Mouse (Mus musculus): ENCODE measurements around the gene Ppil4. TPM values are rescaled to one million over a fixed set of nuclear protein-coding genes. Genes with fewer than 3 reads are reported as not detected.

The Ppil4 gene
- polyA plus RNA-seq, 1 experiment = not detected

DNA sequence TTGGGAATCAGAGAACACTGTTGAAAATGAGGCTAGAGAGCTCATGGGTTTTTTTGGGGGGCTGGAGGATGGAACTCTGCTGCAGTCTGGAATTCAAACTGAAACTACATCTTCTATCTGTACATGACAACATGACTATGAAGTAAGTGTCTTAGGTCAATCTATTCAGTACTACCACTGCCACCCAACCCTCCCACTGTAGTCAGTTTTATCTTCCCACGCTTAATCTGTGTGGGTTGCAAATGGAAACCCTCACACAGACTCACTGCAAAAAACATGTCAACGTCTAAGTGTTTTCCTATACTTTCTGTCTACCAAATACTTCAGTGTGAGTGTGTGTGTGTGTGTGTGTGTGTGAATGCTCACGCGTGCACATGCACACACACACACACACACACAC lies 50.5 kb downstream of the Ppil4 start:
- TF ChIP-seq POLR2A (IDR thresholded peaks at IDR 0.05; ENCODE audit: insufficient read depth, low read depth, low read length) (no peak), CTCF (IDR thresholded peaks at IDR 0.05; ENCODE audit: insufficient read depth, low read depth, low read length) (no peak)
- H3K27ac ChIP-seq (ENCODE audit: insufficient read depth, low read depth, low read length) = no peak overlapping the region
- peaks cover 13% of the 10 kb centered on the region for H3K4me1 ChIP-seq (ENCODE audit: control insufficient read depth, insufficient read depth, low read length)
- H3K4me3 ChIP-seq (ENCODE audit: insufficient read depth, low read depth, low read length) = no peak overlapping the region
- WGBS = 73% methylated on average over 4 of the region's 4 CpGs

DNA sequence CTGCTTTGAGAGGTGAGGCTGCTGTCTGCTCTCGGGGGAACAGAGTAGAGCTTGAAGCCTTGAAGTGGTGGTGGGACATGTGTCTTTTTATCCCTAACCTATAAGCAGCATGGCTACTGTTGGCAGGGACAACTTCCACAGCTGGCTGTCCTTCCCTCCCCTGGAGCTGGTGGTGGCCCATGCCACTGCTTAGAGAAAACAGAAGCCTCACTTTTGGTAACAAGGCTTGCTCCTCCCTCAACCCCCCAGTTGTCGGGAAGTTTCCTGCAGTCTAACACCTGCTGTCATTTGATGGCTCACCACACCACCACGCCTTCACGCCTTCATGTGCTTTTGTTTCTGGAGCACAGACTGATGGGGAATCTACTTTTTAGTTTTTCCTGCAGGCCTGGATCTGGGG lies 51.5 kb downstream of the Ppil4 start:
- Histone ChIP-seq H3K4me1 (ENCODE audit: control insufficient read depth, insufficient read depth, low read length) (peaks cover 13% of the 10 kb centered on the region), H3K4me3 (ENCODE audit: insufficient read depth, low read depth, low read length) (no peak overlapping the region), H3K27ac (ENCODE audit: insufficient read depth, low read depth, low read length) (no peak overlapping the region)
- TF ChIP-seq POLR2A (IDR thresholded peaks at IDR 0.05; ENCODE audit: insufficient read depth, low read depth, low read length) (no peak), CTCF (IDR thresholded peaks at IDR 0.05; ENCODE audit: insufficient read depth, low read depth, low read length) (no peak)
- 91% methylated on average over 4 of the region's 4 CpGs for WGBS

DNA sequence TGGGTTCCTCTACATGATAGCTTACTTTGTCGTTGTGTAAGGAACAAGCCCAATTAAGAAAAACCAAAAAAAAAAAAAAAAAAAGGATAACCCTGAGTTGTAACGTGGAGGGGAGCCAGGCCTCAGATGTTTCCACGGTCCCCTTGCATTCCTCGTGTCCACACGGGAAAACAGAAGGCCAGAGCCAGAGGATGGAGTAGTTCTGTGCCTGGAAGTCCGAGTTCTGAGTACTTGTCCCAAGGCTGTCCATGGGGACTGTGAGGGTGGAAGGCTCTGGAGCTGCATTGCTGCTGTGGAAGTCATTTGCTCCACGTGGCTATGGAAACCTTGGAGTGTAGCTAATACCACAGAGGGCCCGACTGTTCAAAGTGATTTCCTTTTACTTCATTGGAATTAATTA lies 52.4 kb downstream of the Ppil4 start:
- Histone ChIP-seq H3K4me3 (ENCODE audit: insufficient read depth, low read depth, low read length) (no peak overlapping the region), H3K4me1 (ENCODE audit: control insufficient read depth, insufficient read depth, low read length) (peaks cover 8% of the 10 kb centered on the region), H3K27ac (ENCODE audit: insufficient read depth, low read depth, low read length) (no peak overlapping the region)
- TF ChIP-seq CTCF (IDR thresholded peaks at IDR 0.05; ENCODE audit: insufficient read depth, low read depth, low read length) (no peak), POLR2A (IDR thresholded peaks at IDR 0.05; ENCODE audit: insufficient read depth, low read depth, low read length) (no peak)
- 64% methylated on average over 8 of the region's 8 CpGs for WGBS

DNA sequence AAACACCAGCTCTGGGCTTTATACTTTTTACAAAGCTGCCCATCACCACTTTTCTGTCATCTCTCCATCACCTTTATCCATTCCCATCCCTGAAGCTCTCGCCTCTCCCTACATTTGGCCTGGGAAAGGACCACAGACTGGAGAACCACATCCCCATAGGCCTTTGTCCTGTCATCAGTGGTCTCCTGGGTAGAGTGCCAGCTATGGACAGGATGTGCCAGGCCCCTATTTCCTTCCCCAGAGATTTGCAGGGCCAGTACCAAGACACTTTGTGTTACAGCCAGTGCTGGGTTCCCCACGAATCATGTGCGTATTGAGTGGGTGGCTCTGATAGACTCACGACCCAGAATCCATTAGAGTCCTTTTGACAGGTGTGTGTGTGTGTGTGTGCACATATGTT lies 53.3 kb downstream of the Ppil4 start:
- no peak overlapping the region for H3K27ac ChIP-seq (ENCODE audit: insufficient read depth, low read depth, low read length)
- whole genome bisulfite sequencing = 91% methylated on average over 4 of the region's 4 CpGs
- H3K4me1 ChIP-seq (ENCODE audit: control insufficient read depth, insufficient read depth, low read length) = peaks cover 8% of the 10 kb centered on the region
- TF ChIP-seq POLR2A (IDR thresholded peaks at IDR 0.05; ENCODE audit: insufficient read depth, low read depth, low read length) (no peak), CTCF (IDR thresholded peaks at IDR 0.05; ENCODE audit: insufficient read depth, low read depth, low read length) (no peak)
- H3K4me3 ChIP-seq (ENCODE audit: insufficient read depth, low read depth, low read length) = no peak overlapping the region

DNA sequence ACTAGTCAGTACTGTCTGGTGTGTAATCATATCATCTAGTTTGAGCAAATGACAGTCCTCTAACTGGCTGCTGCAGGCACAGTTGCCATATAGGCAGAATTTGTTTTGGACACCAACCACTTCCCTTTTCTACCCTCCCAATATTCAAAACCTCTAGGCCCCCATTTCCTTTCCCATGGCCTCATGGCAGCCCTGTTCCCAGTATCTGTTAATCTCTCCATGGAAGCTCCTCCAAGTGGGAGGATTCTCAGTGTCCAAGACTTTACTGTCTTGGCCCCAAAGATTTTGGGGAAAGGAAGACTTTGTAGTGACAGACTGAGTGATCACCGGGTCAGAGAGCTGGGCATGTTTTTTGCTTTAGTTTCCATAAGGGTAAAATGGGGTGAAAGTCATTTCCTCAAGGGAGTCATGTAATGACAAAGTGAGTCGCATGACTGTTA lies 54.5 kb downstream of the Ppil4 start:
- Histone ChIP-seq H3K4me3 (ENCODE audit: insufficient read depth, low read depth, low read length) (no peak overlapping the region), H3K4me1 (ENCODE audit: control insufficient read depth, insufficient read depth, low read length) (no peaks in the 10 kb centered on the region), H3K27ac (ENCODE audit: insufficient read depth, low read depth, low read length) (no peak overlapping the region)
- WGBS = 86% methylated on average over 2 of the region's 2 CpGs
- TF ChIP-seq POLR2A (IDR thresholded peaks at IDR 0.05; ENCODE audit: insufficient read depth, low read depth, low read length) (no peak), CTCF (IDR thresholded peaks at IDR 0.05; ENCODE audit: insufficient read depth, low read depth, low read length) (no peak)

DNA sequence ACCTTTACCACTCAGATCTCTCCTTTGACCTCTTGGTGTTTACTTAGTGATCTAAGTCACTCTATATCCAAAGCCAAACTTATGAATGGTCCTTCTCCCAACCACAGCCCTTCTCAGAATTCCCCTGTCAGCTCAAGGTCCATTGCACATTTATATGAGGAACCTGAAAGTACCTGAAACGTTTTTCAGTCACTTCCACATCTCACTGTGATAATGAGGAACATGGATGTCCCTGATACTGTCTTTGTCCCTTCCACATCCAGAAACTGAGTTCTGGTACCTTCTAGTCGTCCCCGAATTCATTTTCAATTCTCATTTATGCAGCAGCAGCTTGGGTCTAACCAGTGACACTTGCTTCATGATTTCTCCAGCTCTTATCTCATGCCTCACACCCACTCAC lies 59.2 kb downstream of the Ppil4 start:
- H3K4me3 ChIP-seq (ENCODE audit: insufficient read depth, low read depth, low read length) = no peak overlapping the region
- no peaks in the 10 kb centered on the region for H3K4me1 ChIP-seq (ENCODE audit: control insufficient read depth, insufficient read depth, low read length)
- TF ChIP-seq POLR2A (IDR thresholded peaks at IDR 0.05; ENCODE audit: insufficient read depth, low read depth, low read length) = no peak
- TF ChIP-seq CTCF (IDR thresholded peaks at IDR 0.05; ENCODE audit: insufficient read depth, low read depth, low read length) = no peak
- H3K27ac ChIP-seq (ENCODE audit: insufficient read depth, low read depth, low read length) = no peak overlapping the region
- WGBS = 73% methylated on average over 3 of the region's 3 CpGs

DNA sequence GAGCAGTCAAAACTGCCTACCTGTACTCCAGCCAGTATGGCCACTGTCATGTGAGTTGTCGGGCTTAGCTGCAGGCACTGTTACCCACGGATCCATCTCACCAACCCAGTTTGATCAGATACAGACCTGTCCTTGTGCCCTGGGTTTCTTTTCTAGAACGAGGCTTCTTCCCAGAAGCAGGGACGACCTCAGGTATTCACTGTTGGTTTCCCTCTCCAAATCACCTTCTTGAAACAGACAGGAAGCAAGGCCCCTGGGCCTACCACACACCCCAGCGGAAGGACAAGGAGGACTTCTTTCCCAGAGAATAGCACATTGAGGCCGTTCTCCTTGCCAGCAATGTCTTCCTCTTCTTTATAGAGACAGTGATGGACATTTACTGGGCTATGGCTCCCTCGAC lies 67.8 kb downstream of the Ppil4 start:
- no peak overlapping the region for H3K27ac ChIP-seq (ENCODE audit: insufficient read depth, low read depth, low read length)
- TF ChIP-seq CTCF (IDR thresholded peaks at IDR 0.05; ENCODE audit: insufficient read depth, low read depth, low read length) (no peak), POLR2A (IDR thresholded peaks at IDR 0.05; ENCODE audit: insufficient read depth, low read depth, low read length) (no peak)
- no peak overlapping the region for H3K4me3 ChIP-seq (ENCODE audit: insufficient read depth, low read depth, low read length)
- WGBS = 92% methylated on average over 7 of the region's 7 CpGs
- no peaks in the 10 kb centered on the region for H3K4me1 ChIP-seq (ENCODE audit: control insufficient read depth, insufficient read depth, low read length)

DNA sequence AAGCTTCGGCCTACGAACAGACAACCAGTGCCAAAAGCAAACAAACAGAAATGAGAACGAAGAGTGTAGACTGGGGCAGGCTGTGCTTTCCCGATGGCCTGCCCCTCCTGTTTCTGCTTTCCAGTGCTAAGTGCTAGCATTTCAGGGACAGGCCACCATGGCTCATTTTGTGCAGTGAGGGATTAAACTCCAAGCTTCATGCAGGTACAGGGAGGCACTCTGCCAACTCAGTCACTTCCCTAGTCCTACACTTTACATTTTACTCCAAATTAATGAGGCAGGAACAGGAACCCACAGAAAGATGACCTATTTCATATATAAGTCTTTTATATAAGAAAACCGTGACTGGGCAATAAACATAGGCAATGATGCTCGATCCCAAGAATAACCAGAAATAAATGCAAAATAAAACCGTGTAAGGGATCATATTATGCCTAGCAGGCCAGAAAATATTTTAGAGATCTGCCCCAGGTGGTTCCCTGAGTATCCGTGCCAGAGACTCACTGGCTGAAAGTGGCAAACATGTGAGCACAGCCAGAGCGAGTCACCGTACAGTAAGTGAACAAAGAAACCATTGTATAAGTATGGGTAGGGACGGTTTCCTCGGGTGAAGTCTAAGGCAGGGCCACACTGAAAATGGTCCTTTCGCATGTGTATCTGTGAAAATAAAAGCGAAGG lies 68.7 kb downstream of the Ppil4 start:
- Histone ChIP-seq H3K4me1 (ENCODE audit: control insufficient read depth, insufficient read depth, low read length) (no peaks in the 10 kb centered on the region), H3K27ac (ENCODE audit: insufficient read depth, low read depth, low read length) (no peak overlapping the region), H3K4me3 (ENCODE audit: insufficient read depth, low read depth, low read length) (no peak overlapping the region)
- no peak for TF ChIP-seq POLR2A (IDR thresholded peaks at IDR 0.05; ENCODE audit: insufficient read depth, low read depth, low read length)
- no peak for TF ChIP-seq CTCF (IDR thresholded peaks at IDR 0.05; ENCODE audit: insufficient read depth, low read depth, low read length)
- WGBS = 76% methylated on average over 14 of the region's 14 CpGs

DNA sequence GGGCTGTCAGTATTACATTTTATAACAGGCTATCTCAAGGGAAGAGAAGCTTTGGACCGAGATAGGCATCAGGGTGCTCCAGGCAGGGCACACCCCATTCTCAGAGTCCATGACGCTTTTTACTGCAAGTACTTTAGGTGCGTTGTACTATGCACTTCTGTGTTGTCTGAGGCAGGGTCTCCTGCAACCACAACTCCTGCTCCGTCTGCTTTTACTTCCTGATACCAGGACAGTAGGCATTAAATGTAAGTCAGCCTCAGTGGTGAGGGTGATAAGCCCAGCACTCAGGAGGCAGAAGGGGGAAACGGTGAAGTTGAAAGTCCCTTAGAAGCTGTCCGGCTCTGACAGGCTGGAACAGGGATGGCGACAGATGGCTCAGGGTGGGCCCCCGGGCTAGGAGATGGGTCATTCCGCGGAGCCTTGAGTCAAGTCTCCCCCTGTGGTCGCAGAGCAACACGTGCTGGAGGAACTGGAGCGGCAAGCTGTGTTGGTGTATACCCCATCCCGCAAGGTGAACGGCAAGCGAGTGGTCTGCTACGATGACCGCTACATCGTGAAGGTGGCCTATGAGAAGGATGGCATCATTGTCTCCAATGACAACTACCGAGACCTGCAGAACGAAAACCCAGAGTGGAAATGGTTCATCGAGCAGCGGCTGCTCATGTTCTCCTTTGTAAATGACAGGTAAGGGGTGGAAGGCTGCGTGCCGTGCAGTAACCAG lies 69.4 kb downstream of the Ppil4 start:
- Histone ChIP-seq H3K4me1 (ENCODE audit: control insufficient read depth, insufficient read depth, low read length) (peaks cover 1% of the 10 kb centered on the region; the same call in 1 of the 2 replicates), H3K27ac (ENCODE audit: insufficient read depth, low read depth, low read length) (no peak overlapping the region), H3K4me3 (ENCODE audit: insufficient read depth, low read depth, low read length) (no peak overlapping the region)
- WGBS = 95% methylated on average over 25 of the region's 25 CpGs
- TF ChIP-seq POLR2A (IDR thresholded peaks at IDR 0.05; ENCODE audit: insufficient read depth, low read depth, low read length) = no peak
- TF ChIP-seq CTCF (IDR thresholded peaks at IDR 0.05; ENCODE audit: insufficient read depth, low read depth, low read length) = no peak

All from olfactory bulb, adult 2 months (tissue).